7 mouse cellular contexts compared by ENCODE assay signal in genomic region chr12:54405066-54405465, GRCm38 (mm10).
A peak's percentile ranks its signal among the peaks of the same experiment; 100 is the strongest.
DNase-seq lines count a peak whose midpoint lies in the region.

No protein-coding gene starts in this region.

- peak; percentile 15 for DNase-seq in thymus, postnatal 0 days (ENCODE audit: low spot score)
- DNase-seq in thymus, postnatal 36 days = no peak
- peak; percentile 23 to 25 for DNase-seq in cerebellum, postnatal 10 days
- peak; percentile 81 for DNase-seq in heart, adult 8-10 months (ENCODE audit: low spot score)
- DNase-seq in layer of hippocampus, adult 9-11 months = peak; percentile 87
- peak; percentile 76 for DNase-seq in lung, postnatal 25 days (ENCODE audit: low spot score)
- peak; percentile 45 to 64 for DNase-seq in spleen, postnatal 36 days (ENCODE audit: low spot score in 2 of 2)

Comparison
In these comparisons a context has a peak if more than half of its experiments do, and no peak if none do; other contexts are left out.
1. DNase-seq: peak in thymus, postnatal 0 days (single experiment), cerebellum, postnatal 10 days (2 of 2), heart, adult 8-10 months (single experiment), layer of hippocampus, adult 9-11 months (single experiment), lung, postnatal 25 days (single experiment) and spleen, postnatal 36 days (2 of 2); none in thymus, postnatal 36 days (0 of 2).